Mouse (Mus musculus) embryonic facial prominence, embryonic 14.5 days (tissue): Measurements from ENCODE around the gene Ddx1. TPM values are rescaled to one million over a fixed set of nuclear protein-coding genes. Genes with fewer than 3 reads are reported as not detected.
A peak's percentile ranks its signal among the peaks of the same experiment; 100 is the strongest.
"Not testable (repeated sequence)": the region's sequence is repeated elsewhere in the genome, so short reads cannot be mapped to it uniquely, and the experiment has no call there.

Experiments
- ATAC-seq: fragments of 200-750 bp; cut with Nextera tagmentation; 2 replicates; pipeline ENCODE4 v1.8.0; 2017; ENCODE audit warnings: low read depth, moderate number of reproducible peaks, moderate TSS enrichment
- DNase-seq: peaks from one replicate; pipeline ENCODE4 v3.0.0-alpha.2; 2015; ENCODE audit warnings: low spot score
- H3K27ac ChIP-seq: fragments of 300-500 bp; sonication (generic); replicated peaks from 2 replicates; pipeline ENCODE4 v1.5.1; 2014; ENCODE audit warnings: low read depth, mild to moderate bottlenecking, low read length, moderate library complexity
- H3K27me3 ChIP-seq: fragments of 300-500 bp; sonication (generic); replicated peaks from 2 replicates; pipeline ENCODE4 v1.6.1; 2014; ENCODE audit warnings: low read length; ENCODE audit not compliant: control insufficient read depth, insufficient read depth
- H3K36me3 ChIP-seq: fragments of 300-500 bp; sonication (generic); 2 replicates; pipeline ENCODE4 v1.6.1; 2014; ENCODE audit warnings: low read length, mixed read lengths; ENCODE audit not compliant: control insufficient read depth, insufficient read depth
- H3K4me1 ChIP-seq: fragments of 300-500 bp; sonication (generic); 2 replicates; pipeline ENCODE4 v1.6.1; 2014; ENCODE audit warnings: antibody characterized with exemption, low read length; ENCODE audit not compliant: control insufficient read depth, insufficient read depth
- H3K4me2 ChIP-seq: fragments of 300-500 bp; sonication (generic); 2 replicates; pipeline ENCODE4 v1.6.1; 2014; ENCODE audit warnings: low read depth, mild to moderate bottlenecking, low read length, moderate library complexity, mixed read lengths
- H3K4me3 ChIP-seq: fragments of 300-500 bp; sonication (generic); 2 replicates; pipeline ENCODE4 v1.5.1; 2014; ENCODE audit warnings: low read depth, mild to moderate bottlenecking, low read length
- H3K9ac ChIP-seq: fragments of 300-500 bp; sonication (generic); 2 replicates; pipeline ENCODE4 v1.6.1; 2014; ENCODE audit warnings: low read depth, mild to moderate bottlenecking, low read length, moderate library complexity, mixed read lengths
- H3K9me3 ChIP-seq: fragments of 300-500 bp; sonication (generic); 2 replicates; pipeline ENCODE4 v1.6.1; 2016; ENCODE audit warnings: low read length; ENCODE audit not compliant: control insufficient read depth
- WGBS: fragments of 180-500 bp; shearing (Covaris S2); extraction: QIAGEN DNeasy Blood & Tissue Kit; methylation state at CpG from one replicate; pipeline ENCODE4 v1.1.7; 2014; 5-methylcytosine and 5-hydroxymethylcytosine counted together
- polyA plus RNA-seq: library from polyadenylated mRNA; unstranded; fragments of >200 nt; fragmentation: Nextera tagmentation; extraction: Ambion mirVana; gene quantifications from 2 replicates; pipeline ENCODE4 v1.2.1, GENCODE M21; 2014

Ddx1 gene
- polyA plus RNA-seq, 1 experiment from 2014 or later = 128 TPM

- no peak overlapping the region for H3K9ac ChIP-seq
- 74% methylated on average over 4 of the region's 4 CpGs for WGBS
- DNase-seq = no peak
- H3K4me1 ChIP-seq = no peaks in the 10 kb centered on the region
- ATAC-seq = no peak
- H3K27ac ChIP-seq = no peak overlapping the region
- H3K4me2 ChIP-seq = no peak overlapping the region
- H3K9me3 ChIP-seq = no peaks in the 10 kb centered on the region
- no peak overlapping the region for H3K4me3 ChIP-seq
- H3K36me3 ChIP-seq = no peaks in the 10 kb centered on the region
- H3K27me3 ChIP-seq = no peaks in the 10 kb centered on the region
Measured at GRCm38 (mm10) chr12:13196146-13196545, 52.9 kb downstream of the Ddx1 start.

DNA sequence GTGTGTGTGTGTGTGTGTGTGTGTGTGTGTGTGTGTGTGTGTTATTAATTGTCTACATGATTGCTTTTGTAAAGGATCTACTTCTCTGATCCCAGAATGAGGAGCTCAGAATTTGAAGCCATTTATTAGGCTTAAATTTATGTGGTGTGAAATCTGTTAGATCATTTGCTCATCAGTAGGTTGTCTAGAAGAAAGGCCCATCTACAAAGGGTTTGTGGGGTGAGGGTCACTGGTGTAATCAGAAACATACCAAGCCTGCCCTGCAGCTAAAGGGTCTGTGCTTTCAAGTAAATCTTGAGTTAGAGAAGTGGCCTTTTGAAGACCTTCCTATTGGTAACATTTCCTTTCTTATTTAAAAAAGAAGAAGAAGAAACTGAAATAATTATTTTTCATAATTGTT lies 53.5 kb downstream of the Ddx1 start:
- Histone ChIP-seq H3K4me1 (no peaks in the 10 kb centered on the region), H3K9me3 (no peaks in the 10 kb centered on the region), H3K27ac (no peak overlapping the region), H3K4me2 (no peak overlapping the region), H3K4me3 (no peak overlapping the region), H3K27me3 (no peaks in the 10 kb centered on the region), H3K9ac (no peak overlapping the region), H3K36me3 (no peaks in the 10 kb centered on the region)
- no peak for DNase-seq
- no peak for ATAC-seq

DNA sequence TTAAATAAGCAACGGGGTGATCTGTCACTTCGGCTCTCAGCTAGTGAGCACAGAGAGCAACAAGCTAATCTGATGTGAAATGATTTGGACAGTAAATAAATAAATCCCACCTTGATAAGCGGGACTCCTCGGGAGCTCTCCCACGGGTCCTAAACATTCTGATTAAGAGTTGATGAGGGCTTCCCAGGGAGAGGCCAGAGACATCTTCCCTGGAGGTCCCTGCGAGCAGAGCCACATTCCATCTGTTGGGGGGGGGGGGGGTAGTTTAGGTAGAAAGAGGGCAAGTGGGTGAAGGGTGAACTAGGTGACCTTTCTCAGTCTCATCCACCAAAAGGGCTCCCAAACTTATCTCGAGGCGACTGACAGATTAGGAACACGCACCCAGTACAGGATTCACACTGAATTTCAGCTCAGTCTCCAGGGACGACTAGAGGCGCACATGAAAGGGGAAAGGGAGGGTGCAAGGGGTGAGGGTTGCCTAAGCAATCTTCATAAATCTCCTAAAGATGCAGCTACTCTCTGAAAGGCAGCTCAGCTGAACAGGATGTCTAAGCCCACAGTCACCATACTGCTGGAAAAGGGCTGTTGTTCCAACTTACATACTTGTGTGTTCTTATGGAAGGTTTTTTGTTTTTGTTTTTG lies 60.8 kb downstream of the Ddx1 start:
- no peak overlapping the region for H3K4me3 ChIP-seq
- DNase-seq = no peak
- H3K9ac ChIP-seq = no peak overlapping the region
- no peaks in the 10 kb centered on the region for H3K36me3 ChIP-seq
- no peak overlapping the region for H3K27ac ChIP-seq
- H3K9me3 ChIP-seq = no peaks in the 10 kb centered on the region
- 46% methylated on average over 11 of the region's 11 CpGs for WGBS
- no peak overlapping the region for H3K4me2 ChIP-seq
- H3K27me3 ChIP-seq = no peaks in the 10 kb centered on the region
- no peak for ATAC-seq
- H3K4me1 ChIP-seq = no peaks in the 10 kb centered on the region

GRCm38 (mm10) chr12:13186209-13186608 lies 62.8 kb downstream of the Ddx1 start:
- Histone ChIP-seq H3K9ac (no peak overlapping the region), H3K4me3 (no peak overlapping the region), H3K27ac (no peak overlapping the region), H3K27me3 (no peaks in the 10 kb centered on the region), H3K36me3 (no peaks in the 10 kb centered on the region), H3K4me2 (no peak overlapping the region), H3K4me1 (peaks cover 5% of the 10 kb centered on the region), H3K9me3 (no peaks in the 10 kb centered on the region)
- 90% methylated on average over 4 of the region's 4 CpGs for WGBS
- ATAC-seq = no peak
- no peak for DNase-seq

DNA sequence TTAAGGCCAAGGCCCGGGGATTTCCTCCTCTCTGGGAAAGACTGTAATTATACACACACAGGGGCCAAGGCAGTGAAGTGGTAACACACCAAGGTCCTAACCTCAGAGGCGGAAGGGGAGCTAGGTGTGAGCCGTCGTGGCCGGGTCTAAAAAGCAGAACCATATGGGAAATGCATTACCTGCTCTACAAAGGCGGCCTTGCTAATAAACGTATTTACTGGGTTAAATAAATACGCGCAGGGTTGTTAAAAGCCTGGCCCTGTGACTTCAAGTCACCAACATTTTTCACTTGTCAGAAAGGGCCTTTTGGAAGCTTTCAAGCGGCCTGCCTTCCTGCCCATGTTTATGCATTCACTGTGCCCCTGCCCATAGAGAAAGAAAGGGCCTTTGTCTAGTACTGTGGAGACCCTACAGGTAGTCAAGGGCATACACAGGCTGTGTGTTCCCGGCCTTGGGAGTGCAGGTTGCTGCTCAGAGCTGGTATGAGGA lies 64.1 kb downstream of the Ddx1 start:
- DNase-seq (no peak), ATAC-seq (no peak)
- WGBS = 37% methylated on average over 11 of the region's 11 CpGs
- H3K9ac ChIP-seq = no peak overlapping the region
- no peaks in the 10 kb centered on the region for H3K27me3 ChIP-seq
- no peaks in the 10 kb centered on the region for H3K36me3 ChIP-seq
- H3K4me1 ChIP-seq = peaks cover 11% of the 10 kb centered on the region
- H3K9me3 ChIP-seq = no peaks in the 10 kb centered on the region
- H3K27ac ChIP-seq = no peak overlapping the region
- no peak overlapping the region for H3K4me2 ChIP-seq
- H3K4me3 ChIP-seq = no peak overlapping the region

DNA sequence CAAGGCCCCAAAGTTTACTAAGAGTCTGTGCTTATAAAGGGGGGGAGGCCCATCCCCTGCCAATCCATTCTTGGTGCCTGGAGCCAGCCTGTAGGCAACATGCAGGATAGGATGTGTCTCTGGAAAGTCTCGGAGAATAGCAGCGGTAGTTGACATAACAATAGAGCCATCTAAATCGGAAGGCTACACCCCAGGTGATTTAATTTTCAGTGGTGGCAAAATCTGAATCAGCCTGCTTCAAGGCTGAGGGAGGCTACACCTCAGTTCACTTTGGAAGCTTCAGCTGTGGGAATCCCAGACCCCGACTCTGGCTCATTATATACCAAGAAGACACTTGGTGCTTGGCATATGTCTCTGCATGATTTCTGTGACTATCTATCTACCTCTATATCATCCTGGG lies 64.9 kb downstream of the Ddx1 start:
- 82% methylated on average over 4 of the region's 4 CpGs for WGBS
- not testable (repeated sequence) for ATAC-seq, H3K36me3 ChIP-seq, DNase-seq, H3K9me3 ChIP-seq, H3K9ac ChIP-seq, H3K27me3 ChIP-seq, H3K27ac ChIP-seq, H3K4me2 ChIP-seq, H3K4me3 ChIP-seq
- H3K4me1 ChIP-seq = peaks cover 11% of the 10 kb centered on the region

DNA sequence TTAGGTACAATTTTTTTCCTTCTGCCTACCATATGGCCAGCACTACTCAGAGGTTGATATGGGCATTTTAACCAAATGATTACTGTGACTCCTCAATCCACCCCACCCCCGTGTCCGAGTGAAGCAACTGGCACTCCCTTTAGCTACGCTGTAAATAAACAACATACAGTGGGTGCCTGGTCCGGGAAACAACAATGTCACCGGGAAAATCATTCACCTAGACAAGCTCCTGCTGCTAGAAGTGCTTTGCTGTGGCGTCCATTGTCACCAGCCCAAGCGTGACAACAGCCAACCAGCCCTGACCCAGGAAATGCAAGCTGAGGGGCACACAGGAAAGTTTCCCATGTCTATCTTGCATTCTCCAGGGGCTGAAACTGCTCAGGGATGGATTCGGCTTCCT lies 66.8 kb downstream of the Ddx1 start:
- H3K27me3 ChIP-seq = no peaks in the 10 kb centered on the region
- ATAC-seq (no peak), DNase-seq (no peak)
- H3K36me3 ChIP-seq = no peaks in the 10 kb centered on the region
- no peak overlapping the region for H3K4me3 ChIP-seq
- H3K9ac ChIP-seq = no peak overlapping the region
- peaks cover 11% of the 10 kb centered on the region for H3K4me1 ChIP-seq
- 62% methylated on average over 8 of the region's 8 CpGs for WGBS
- no peak overlapping the region for H3K27ac ChIP-seq
- H3K4me2 ChIP-seq = no peak overlapping the region
- H3K9me3 ChIP-seq = no peaks in the 10 kb centered on the region

- Histone ChIP-seq H3K36me3 (no peaks in the 10 kb centered on the region), H3K4me1 (peaks cover 11% of the 10 kb centered on the region), H3K27me3 (no peaks in the 10 kb centered on the region), H3K9ac (no peak overlapping the region), H3K27ac (no peak overlapping the region), H3K4me2 (no peak overlapping the region), H3K9me3 (no peaks in the 10 kb centered on the region), H3K4me3 (no peak overlapping the region)
- WGBS = 72% methylated on average over 6 of the region's 6 CpGs
- DNase-seq (no peak), ATAC-seq (no peak)
Measured at GRCm38 (mm10) chr12:13181721-13182120, 67.3 kb downstream of the Ddx1 start.

- WGBS = 20% methylated on average over 9 of the region's 9 CpGs
- no peaks in the 10 kb centered on the region for H3K36me3 ChIP-seq
- H3K9ac ChIP-seq = no peak overlapping the region
- no peak overlapping the region for H3K4me2 ChIP-seq
- H3K9me3 ChIP-seq = no peaks in the 10 kb centered on the region
- peaks cover 16% of the 10 kb centered on the region for H3K4me1 ChIP-seq
- H3K4me3 ChIP-seq = no peak overlapping the region
- DNase-seq = peak; percentile 75
- no peaks in the 10 kb centered on the region for H3K27me3 ChIP-seq
- peak; percentile 80 for ATAC-seq
- no peak overlapping the region for H3K27ac ChIP-seq
Measured at GRCm38 (mm10) chr12:13180715-13181335, 68.2 kb downstream of the Ddx1 start.
